Mouse (Mus musculus) ES-CJ7 (cell line): Measurements from ENCODE around the gene Olfr340.

ENCODE experiments used
- DNase-seq: peaks from one replicate; pipeline ENCODE4 v3.0.0; 2011; ENCODE audit warnings: low read depth, low spot score

Gene Olfr340

DNA sequence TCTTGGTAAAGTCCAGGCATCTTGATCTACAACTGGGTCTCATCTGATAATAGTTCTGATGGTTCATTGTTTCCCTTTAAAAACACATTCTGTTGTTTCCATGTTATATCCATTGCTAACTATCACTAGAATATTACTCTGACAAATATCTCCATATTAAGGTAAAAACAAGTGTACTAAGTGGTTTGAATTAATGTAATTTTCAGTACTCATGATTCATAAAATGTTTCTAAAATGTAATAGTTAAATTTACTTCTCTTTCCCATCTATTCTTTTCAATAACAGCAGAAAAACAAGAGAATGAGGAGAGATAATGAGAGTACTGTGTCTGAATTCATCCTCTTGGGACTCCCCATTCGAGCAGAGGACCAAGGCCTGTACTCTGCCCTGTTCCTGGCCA, at the start of gene Olfr340:
Gene Olfr340, plus strand, starts transcription at position 301 of the 400 bp plus-strand sequence.
- DNase-seq, result no peak

DNA sequence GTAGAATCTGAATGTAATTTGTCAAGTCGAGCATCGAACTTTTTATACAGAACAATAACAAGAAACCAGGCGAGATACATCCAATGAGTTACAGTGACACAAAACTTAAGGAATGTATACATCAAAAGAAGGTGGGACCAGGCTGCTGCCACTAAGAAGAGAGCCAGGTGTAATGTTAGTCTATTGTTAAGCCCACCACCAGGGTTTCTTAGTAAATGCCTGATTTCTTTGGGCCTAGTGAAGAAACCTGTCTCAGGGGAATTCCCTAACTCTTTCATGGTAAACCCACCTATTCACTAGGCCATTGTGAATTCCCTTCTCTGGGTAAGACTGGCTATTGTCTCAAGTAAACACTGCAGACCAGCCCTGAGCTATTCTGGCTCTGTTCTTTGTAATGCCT, 37.2 kb upstream of the Olfr340 start:
- peak; percentile 86 for DNase-seq

DNA sequence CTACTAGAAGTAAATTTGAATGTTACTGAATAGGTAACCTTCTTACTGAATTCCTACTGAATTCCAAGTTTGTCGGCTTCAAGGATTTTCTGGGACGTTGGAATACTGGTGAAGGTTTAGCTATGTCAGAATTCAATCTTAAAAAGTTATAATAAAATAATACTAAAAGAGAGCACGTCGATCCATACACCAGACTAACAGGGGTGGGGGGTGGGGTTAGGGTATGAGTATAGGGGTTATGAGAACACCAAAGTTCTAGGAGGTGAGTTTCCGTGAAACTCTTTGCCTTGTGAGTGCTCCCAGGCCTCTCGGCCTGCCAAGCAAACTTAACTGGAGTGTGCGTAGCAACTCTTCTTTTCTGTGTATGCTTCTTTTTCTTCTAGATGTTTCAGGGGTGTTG, 36.8 kb upstream of the Olfr340 start:
- DNase-seq, result peak; percentile 31

DNA sequence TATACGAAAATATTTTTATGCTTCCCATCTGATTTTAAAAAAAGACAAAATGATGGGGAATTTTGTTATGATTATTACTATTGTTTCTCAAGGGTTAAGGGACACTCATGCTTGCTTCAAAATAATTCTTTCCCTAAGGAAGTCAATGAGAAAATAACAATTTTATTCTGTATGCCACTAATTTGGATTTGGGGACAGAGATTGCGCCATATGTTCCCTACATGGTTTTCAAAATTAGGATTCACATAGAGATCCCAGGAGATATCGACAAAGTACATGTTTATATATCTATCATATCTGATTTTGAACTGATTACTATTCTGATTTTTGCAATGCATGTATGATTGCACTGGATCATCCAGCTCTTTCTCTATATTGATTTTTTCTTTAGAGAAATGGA, 33.7 kb upstream of the Olfr340 start, which contains the start of gene Olfr339:
Gene Olfr339, plus strand, starts transcription at position 301 of the 400 bp plus-strand sequence.
- no peak for DNase-seq

DNA sequence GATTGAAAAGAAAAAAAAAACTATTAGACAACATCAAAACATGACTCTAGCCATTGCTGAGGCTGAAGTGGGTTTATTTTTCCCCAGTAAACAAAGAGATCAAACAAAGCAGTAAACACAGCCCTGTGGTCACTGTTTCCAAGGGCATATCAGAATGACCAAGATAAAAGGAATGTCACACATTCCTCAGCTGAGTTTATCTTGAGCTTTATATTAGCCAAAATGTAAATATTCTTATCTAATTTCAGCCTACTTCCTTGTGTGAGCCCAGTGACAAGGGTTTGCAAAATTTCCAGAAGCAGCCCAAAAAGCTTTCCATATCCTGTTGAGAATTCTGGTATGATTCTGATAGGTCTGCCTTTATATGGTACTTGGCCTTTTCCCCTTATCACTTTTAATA, 21.2 kb downstream of the Olfr340 start:
- no peak for DNase-seq

DNA sequence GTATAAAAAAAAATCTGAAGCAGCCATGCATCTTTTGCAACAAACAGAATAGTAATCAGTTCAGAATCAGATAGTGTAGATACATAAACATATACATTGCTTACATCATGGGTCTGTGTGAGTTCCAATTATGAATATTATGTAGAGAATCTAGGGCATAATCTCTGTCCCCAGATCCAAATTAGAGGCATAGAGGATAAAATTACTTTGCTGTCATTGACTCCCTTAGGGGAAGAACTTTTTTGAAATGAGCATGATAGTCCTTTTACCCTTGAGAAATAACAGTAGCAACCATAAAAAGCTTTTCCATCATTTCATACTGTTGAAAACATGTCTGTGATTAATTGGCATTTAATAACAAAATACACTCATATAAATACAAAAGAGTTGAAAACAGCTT, 30.0 kb downstream of the Olfr340 start, which contains the start of gene Olfr341:
Gene Olfr341, minus strand, starts transcription at position 101 of the 400 bp plus-strand sequence.
- DNase-seq, result no peak
